Mouse (Mus musculus) CD4-positive, CD25-positive, alpha-beta regulatory T cell, adult 4 months (primary cell): ENCODE measurements around the gene Gdap1l1. TPM values are rescaled to one million over a fixed set of nuclear protein-coding genes. Genes with fewer than 3 reads are reported as not detected.

Experiments
- ATAC-seq: one replicate; pipeline ENCODE4 v1.8.0; 2017
- polyA plus RNA-seq, 2 experiments: library from polyadenylated mRNA; unstranded; fragments of 100-300 nt; shearing (Covaris generic); gene quantifications; one replicate each; pipeline ENCODE4 v1.2.1; 2017

Gdap1l1 gene
- polyA plus RNA-seq, 2 experiments from 2014 or later = not detected

GRCm38 (mm10) chr2:163466771-163467170, 28.5 kb downstream of the Gdap1l1 start:
- ATAC-seq = no peak

GRCm38 (mm10) chr2:163467585-163467984, 29.3 kb downstream of the Gdap1l1 start:
- no peak for ATAC-seq

- ATAC-seq = no peak
Measured at GRCm38 (mm10) chr2:163468866-163469265, 30.6 kb downstream of the Gdap1l1 start.

- no peak for ATAC-seq
Measured at GRCm38 (mm10) chr2:163469711-163470110, 31.4 kb downstream of the Gdap1l1 start.

- no peak for ATAC-seq
Measured at GRCm38 (mm10) chr2:163471136-163471535, 32.9 kb downstream of the Gdap1l1 start.

GRCm38 (mm10) chr2:163471710-163472465, 33.6 kb downstream of the Gdap1l1 start:
- ATAC-seq = no peak

- ATAC-seq = peak; percentile 97
Measured at GRCm38 (mm10) chr2:163472466-163472851, 34.2 kb downstream of the Gdap1l1 start, which contains the start of gene Fitm2. Gene Fitm2, minus strand, starts transcription at chr2:163472629.

- ATAC-seq = no peak
Measured at GRCm38 (mm10) chr2:163480191-163480825, 42.0 kb downstream of the Gdap1l1 start.

- ATAC-seq = no peak
Measured at GRCm38 (mm10) chr2:163481539-163482029, 43.3 kb downstream of the Gdap1l1 start.

- ATAC-seq = no peak
Measured at GRCm38 (mm10) chr2:163487360-163487759, 49.1 kb downstream of the Gdap1l1 start.

- ATAC-seq = no peak
Measured at GRCm38 (mm10) chr2:163489725-163490291, 51.5 kb downstream of the Gdap1l1 start.

GRCm38 (mm10) chr2:163490656-163491055, 52.4 kb downstream of the Gdap1l1 start:
- ATAC-seq = no peak

- no peak for ATAC-seq
Measured at GRCm38 (mm10) chr2:163491351-163491750, 53.1 kb downstream of the Gdap1l1 start.

GRCm38 (mm10) chr2:163492018-163492417, 53.7 kb downstream of the Gdap1l1 start, which contains the start of gene R3hdml:
Gene R3hdml, plus strand, starts transcription at chr2:163492318.
- no peak for ATAC-seq

GRCm38 (mm10) chr2:163493031-163493430, 54.8 kb downstream of the Gdap1l1 start:
- ATAC-seq = no peak

- ATAC-seq = no peak
Measured at GRCm38 (mm10) chr2:163493976-163494375, 55.7 kb downstream of the Gdap1l1 start.

GRCm38 (mm10) chr2:163494456-163494855, 56.2 kb downstream of the Gdap1l1 start:
- no peak for ATAC-seq

GRCm38 (mm10) chr2:163502219-163502618, 63.9 kb downstream of the Gdap1l1 start:
- no peak for ATAC-seq

GRCm38 (mm10) chr2:163503191-163503590, 64.9 kb downstream of the Gdap1l1 start:
- ATAC-seq = no peak
